ENCODE assay signal across 10 mouse cellular contexts in the genomic region with DNA sequence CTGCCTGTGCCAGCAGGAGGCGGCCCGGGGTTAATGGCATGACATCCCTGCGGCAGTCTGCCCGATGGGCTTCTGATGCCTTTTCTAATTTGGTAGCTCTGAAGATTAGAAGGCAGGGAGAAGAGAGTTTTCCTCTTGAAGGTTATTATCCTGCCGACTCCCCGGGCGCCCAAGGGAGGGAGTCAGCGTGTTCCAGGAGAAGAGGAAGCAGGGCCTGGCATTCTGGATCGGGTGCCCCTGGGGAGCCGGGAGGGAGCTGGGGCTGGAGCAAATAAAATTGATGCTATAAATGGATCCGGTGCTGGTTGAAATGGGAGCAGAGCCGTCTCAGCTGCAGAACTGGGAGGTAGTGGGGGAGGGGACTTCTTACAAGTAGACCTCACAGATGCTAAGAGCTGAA. TPM values are rescaled to one million over a fixed set of nuclear protein-coding genes. Genes with fewer than 3 reads are reported as not detected.
DNase-seq lines count a peak whose midpoint lies in the region; ATAC-seq and TF ChIP-seq lines count a peak whose summit lies in the region.
"Had no signal": no experiment of that assay in that cellular context is flagged by ENCODE, and none has a peak within 500 bp of the region (broad histone marks: within the 10 kb centered on the region; RNA-seq: fewer than 3 reads in every experiment).

No protein-coding gene starts in this region.

- no peak overlapping the region for H3K9ac ChIP-seq in midbrain, embryonic 14.5 days (replicated peaks; ENCODE audit: low read length)

- H3K9me3 ChIP-seq in hindbrain, embryonic 10.5 days = no peaks in the 10 kb centered on the region
- no peaks in the 10 kb centered on the region for H3K9me3 ChIP-seq in midbrain, embryonic 14.5 days (ENCODE audit: control insufficient read depth, low read length)

- no peaks in the 10 kb centered on the region for H3K36me3 ChIP-seq in hindbrain, embryonic 10.5 days
- no peaks in the 10 kb centered on the region for H3K36me3 ChIP-seq in midbrain, embryonic 14.5 days (ENCODE audit: control insufficient read depth, insufficient read depth, low read length)

- intact Hi-C loops in gastrocnemius, adult 2 months (cut with DNase I) = no loop called here

- H3K4me2 ChIP-seq in midbrain, embryonic 14.5 days (ENCODE audit: low read length) = no peak overlapping the region

- H3K27ac ChIP-seq in gastrocnemius, adult 2 months = peak overlapping the region; percentile 70
- peak overlapping the region; percentile 53; the same call in 1 of the 2 replicates for H3K27ac ChIP-seq in hindbrain, embryonic 10.5 days
- peak overlapping the region; percentile 5; the same call in 1 of the 2 replicates for H3K27ac ChIP-seq in midbrain, embryonic 14.5 days (replicated peaks; ENCODE audit: low read depth, low read length)

- peak overlapping the region; percentile 55 for H3K4me3 ChIP-seq in gastrocnemius, adult 2 months
- H3K4me3 ChIP-seq in hindbrain, embryonic 10.5 days = peak overlapping the region; percentile 28
- no peak overlapping the region for H3K4me3 ChIP-seq in midbrain, embryonic 14.5 days (replicated peaks; ENCODE audit: low read depth, low read length)

- TF ChIP-seq CTCF in gastrocnemius, adult 2 months (IDR thresholded peaks at IDR 0.05) = no peak

- peaks cover 53% of the 10 kb centered on the region for H3K27me3 ChIP-seq in hindbrain, embryonic 10.5 days (ENCODE audit: insufficient read depth, poor library complexity, severe bottlenecking)
- no peaks in the 10 kb centered on the region for H3K27me3 ChIP-seq in midbrain, embryonic 14.5 days (ENCODE audit: control insufficient read depth, insufficient read depth, low read length)

- WGBS in hindbrain, embryonic 10.5 days = 4% methylated on average over 12 of the region's 12 CpGs
- 2% methylated on average over 12 of the region's 12 CpGs for WGBS in midbrain, embryonic 14.5 days

- no peak for ATAC-seq in midbrain, embryonic 14.5 days (ENCODE audit: low FRiP score, low TSS enrichment)
- no peak for ATAC-seq in CD4-positive, CD25-positive, alpha-beta regulatory T cell, adult 4 months

- peaks cover 23% of the 10 kb centered on the region for H3K4me1 ChIP-seq in hindbrain, embryonic 10.5 days (replicated peaks)
- H3K4me1 ChIP-seq in midbrain, embryonic 14.5 days (ENCODE audit: control insufficient read depth, insufficient read depth, low read length) = peaks cover 20% of the 10 kb centered on the region

- DNase-seq in cerebellum, adult 9-11 months = peak; percentile 6
- DNase-seq in cerebellum, adult 11 months = no peak
- DNase-seq in gastrocnemius, adult 2 months = peak; percentile 72
- no peak for DNase-seq in hindbrain, embryonic 10.5 days (ENCODE audit: low spot score)
- peak; percentile 65 for DNase-seq in midbrain, embryonic 14.5 days
- no peak for DNase-seq in right cerebral cortex, postnatal 36 days (ENCODE audit: low spot score in 2 of 2)
- DNase-seq in frontal cortex, postnatal 25 days (ENCODE audit: low spot score in 2 of 2) = no peak
- DNase-seq: kidney, adult 11 months had no signal

RNA-seq across cellular contexts. Expression of a gene that starts 19.3 kb away (rescaled TPM):
- not detected for total RNA-seq in gastrocnemius, adult 2 months (2021)
- not detected in 2 replicates for polyA plus RNA-seq in hindbrain, embryonic 10.5 days (2016; fragmentation: Nextera tagmentation; extraction: Ambion mirVana)
- not detected in 2 replicates for polyA plus RNA-seq in midbrain, embryonic 14.5 days (2014; fragmentation: Nextera tagmentation; extraction: Ambion mirVana)
- polyA plus RNA-seq in CD4-positive, CD25-positive, alpha-beta regulatory T cell, adult 4 months (2017; shearing (Covaris generic)) = not detected
- total RNA-seq: left cerebral cortex, adult 8-10 months had no signal

RNA-seq across cellular contexts. Expression of a gene that starts 31.7 kb away (rescaled TPM):
- total RNA-seq in gastrocnemius, adult 2 months (2021) = not detected
- polyA plus RNA-seq in hindbrain, embryonic 10.5 days (2016; fragmentation: Nextera tagmentation; extraction: Ambion mirVana) = 0.14 and 0.20 TPM in 2 replicates
- polyA plus RNA-seq in midbrain, embryonic 14.5 days (2014; fragmentation: Nextera tagmentation; extraction: Ambion mirVana) = not detected in 2 replicates
- polyA plus RNA-seq in CD4-positive, CD25-positive, alpha-beta regulatory T cell, adult 4 months (2017; shearing (Covaris generic)) = not detected
- total RNA-seq: left cerebral cortex, adult 8-10 months had no signal

Comparison
In these comparisons a context has a peak if more than half of its experiments do, and no peak if none do; other contexts are left out.
1. DNase-seq: peak in cerebellum, adult 9-11 months (single experiment), gastrocnemius, adult 2 months (single experiment) and midbrain, embryonic 14.5 days (single experiment); none in cerebellum, adult 11 months (single experiment), hindbrain, embryonic 10.5 days (single experiment), right cerebral cortex, postnatal 36 days (0 of 2) and frontal cortex, postnatal 25 days (0 of 2).
2. H3K27ac ChIP-seq: peak in every context shown above with its lines; median percentile 70 in gastrocnemius, adult 2 months; 53 in hindbrain, embryonic 10.5 days; 5 in midbrain, embryonic 14.5 days.